ENCODE assay signal across 31 mouse cellular contexts in the genomic region with DNA sequence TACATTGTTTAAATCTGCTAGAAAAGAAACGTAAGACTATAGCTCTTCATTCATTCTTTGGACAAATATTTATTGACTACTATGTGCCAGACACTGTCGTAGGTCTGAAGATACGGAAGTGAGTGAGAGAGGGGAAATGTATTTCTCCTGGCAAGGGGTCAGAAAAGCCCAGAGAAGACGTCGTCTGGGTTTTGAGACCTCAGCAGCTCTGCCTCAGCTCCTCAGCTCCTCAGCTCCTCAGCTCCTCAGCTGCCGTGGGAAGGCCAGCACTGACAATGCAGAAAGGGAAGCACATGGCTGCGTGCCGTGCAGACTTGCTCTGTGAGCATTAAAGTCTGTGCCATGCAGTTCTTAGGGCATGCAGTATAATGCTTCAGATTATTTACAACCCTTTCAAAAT. TPM values are rescaled to one million over a fixed set of nuclear protein-coding genes. Genes with fewer than 3 reads are reported as not detected.
DNase-seq lines count a peak whose midpoint lies in the region; ATAC-seq and TF ChIP-seq lines count a peak whose summit lies in the region.
"Had no signal": no experiment of that assay in that cellular context is flagged by ENCODE, and none has a peak within 500 bp of the region (broad histone marks: within the 10 kb centered on the region; RNA-seq: fewer than 3 reads in every experiment).

No protein-coding gene starts in this region.

- no peak overlapping the region for H3K9ac ChIP-seq in lung, embryonic 14.5 days
- H3K9ac ChIP-seq: embryonic facial prominence, embryonic 12.5 days; embryonic facial prominence, embryonic 15.5 days; forebrain, postnatal 0 days; hindbrain, embryonic 13.5 days had no signal

- H3K27me3 ChIP-seq in lung, embryonic 14.5 days (ENCODE audit: insufficient read depth, low read length) = no peaks in the 10 kb centered on the region
- H3K27me3 ChIP-seq: embryonic facial prominence, embryonic 12.5 days; embryonic facial prominence, embryonic 15.5 days; hindbrain, embryonic 13.5 days; Patski had no signal

- no peaks in the 10 kb centered on the region for H3K36me3 ChIP-seq in lung, embryonic 14.5 days (ENCODE audit: insufficient read depth)
- H3K36me3 ChIP-seq: embryonic facial prominence, embryonic 12.5 days; embryonic facial prominence, embryonic 15.5 days had no signal

- 34% methylated on average over 8 of the region's 8 CpGs for WGBS in lung, embryonic 14.5 days

- no peak overlapping the region for H3K27ac ChIP-seq in lung, embryonic 14.5 days (ENCODE audit: low read depth)
- H3K27ac ChIP-seq: embryonic facial prominence, embryonic 12.5 days; embryonic facial prominence, embryonic 15.5 days; hindbrain, embryonic 10.5 days; hindbrain, embryonic 13.5 days had no signal

- DNase-seq in heart, adult 11 months = peak; percentile 83
- no peak for DNase-seq in heart, adult 8-10 months (ENCODE audit: low spot score)
- peak; percentile 29 for DNase-seq in lung, embryonic 14.5 days
- no peak for DNase-seq in lung, postnatal 10 days
- no peak for DNase-seq in right cerebral cortex, postnatal 36 days (ENCODE audit: low spot score in 2 of 2)
- no peak for DNase-seq in kidney, postnatal 4 days
- DNase-seq: adrenal gland, postnatal 10 days; adrenal gland, postnatal 36 days; cerebellum, adult 18-20 months; cerebellum, adult 9-10 months; cerebellum, postnatal 14 days; forebrain, postnatal 0 days; gastrocnemius, postnatal 25 days had no signal

- TF ChIP-seq CTCF in lung, embryonic 14.5 days (IDR thresholded peaks at IDR 0.05; ENCODE audit: low read depth) = no peak

- no peak overlapping the region for H3K4me3 ChIP-seq in lung, embryonic 14.5 days (ENCODE audit: low read depth, low read length)
- H3K4me3 ChIP-seq: embryonic facial prominence, embryonic 12.5 days; embryonic facial prominence, embryonic 15.5 days; hindbrain, embryonic 10.5 days; hindbrain, embryonic 13.5 days had no signal

- no peaks in the 10 kb centered on the region for H3K4me1 ChIP-seq in lung, embryonic 14.5 days (ENCODE audit: insufficient read depth)
- H3K4me1 ChIP-seq: embryonic facial prominence, embryonic 12.5 days; embryonic facial prominence, embryonic 15.5 days; hindbrain, embryonic 10.5 days; hindbrain, embryonic 13.5 days had no signal

- no peak for ATAC-seq in lung, embryonic 14.5 days (ENCODE audit: insufficient read depth)
- ATAC-seq in granulocyte monocyte progenitor cell, adult 5-6 weeks (replicated peaks; ENCODE audit: poor library complexity, severe bottlenecking) = peak; percentile 76
- ATAC-seq: forebrain, embryonic 14.5 days; forebrain, postnatal 0 days; hindbrain, embryonic 16.5 days; Patski had no signal

- no peak overlapping the region for H3K4me2 ChIP-seq in lung, embryonic 14.5 days
- H3K4me2 ChIP-seq: embryonic facial prominence, embryonic 12.5 days; embryonic facial prominence, embryonic 15.5 days; heart, embryonic 11.5 days; hindbrain, embryonic 13.5 days had no signal

- peaks cover 5% of the 10 kb centered on the region; the same call in 1 of the 2 replicates for H3K9me3 ChIP-seq in lung, embryonic 14.5 days (ENCODE audit: low read depth, low read length)
- H3K9me3 ChIP-seq: embryonic facial prominence, embryonic 12.5 days; embryonic facial prominence, embryonic 15.5 days had no signal

RNA-seq across cellular contexts. Expression of gene Fbxl21, which starts 7.4 kb away (rescaled TPM):
- 1 to 10 TPM; 1.0 to 1.1 (median 1.0) TPM for total RNA-seq in heart, adult 8-10 months (2022)
- polyA plus RNA-seq in lung, embryonic 14.5 days (2014; fragmentation: Nextera tagmentation; extraction: Ambion mirVana) = 1.7 and 2.2 TPM in 2 replicates
- total RNA-seq in granulocyte monocyte progenitor cell, adult 5-6 weeks (2014; fragmentation: Nextera tagmentation) = 1.3 TPM in 1 of 2 replicates, not detected in the other
- 0.22 and 0.57 TPM in 2 replicates for total RNA-seq in granulocyte monocyte progenitor cell, adult 5-6 weeks (2017)

RNA-seq across cellular contexts. Expression of gene Lect2, which starts 18.6 kb away (rescaled TPM):
- total RNA-seq in heart, adult 8-10 months (2022) = not detected
- polyA plus RNA-seq in lung, embryonic 14.5 days (2014; fragmentation: Nextera tagmentation; extraction: Ambion mirVana) = not detected in 2 replicates
- not detected in 2 replicates for total RNA-seq in granulocyte monocyte progenitor cell, adult 5-6 weeks (2014; fragmentation: Nextera tagmentation)
- total RNA-seq in granulocyte monocyte progenitor cell, adult 5-6 weeks (2017) = not detected in 2 replicates
- total RNA-seq: adrenal gland, adult 18-20 months; adrenal gland, postnatal 36 days; ES-E14; forebrain, postnatal 0 days; gastrocnemius, adult 8-10 months; gastrocnemius, postnatal 25 days; heart, postnatal 25 days had no signal
- polyA plus RNA-seq: embryonic facial prominence, embryonic 12.5 days; embryonic facial prominence, embryonic 15.5 days; forebrain, embryonic 11.5 days; forebrain, embryonic 14.5 days; forebrain, postnatal 0 days; frontal cortex, adult 2 months; gonadal fat pad, adult 2 months; heart, embryonic 14.5 days; heart, postnatal 0 days; hindbrain, embryonic 10.5 days; hindbrain, embryonic 13.5 days; hindbrain, embryonic 16.5 days; Patski had no signal

RNA-seq across cellular contexts. Expression of gene Il9, which starts 47.6 kb away (rescaled TPM):
- total RNA-seq in heart, adult 8-10 months (2022) = not detected
- not detected in 2 replicates for polyA plus RNA-seq in lung, embryonic 14.5 days (2014; fragmentation: Nextera tagmentation; extraction: Ambion mirVana)
- not detected in 2 replicates for total RNA-seq in granulocyte monocyte progenitor cell, adult 5-6 weeks (2014; fragmentation: Nextera tagmentation)
- total RNA-seq in granulocyte monocyte progenitor cell, adult 5-6 weeks (2017) = not detected in 2 replicates
- total RNA-seq: adrenal gland, adult 18-20 months; adrenal gland, postnatal 10 days; adrenal gland, postnatal 36 days; ES-E14; forebrain, postnatal 0 days; gastrocnemius, adult 8-10 months; gastrocnemius, postnatal 25 days; heart, postnatal 25 days had no signal
- polyA plus RNA-seq: embryonic facial prominence, embryonic 12.5 days; embryonic facial prominence, embryonic 15.5 days; forebrain, embryonic 11.5 days; forebrain, embryonic 14.5 days; forebrain, postnatal 0 days; frontal cortex, adult 2 months; gonadal fat pad, adult 2 months; heart, embryonic 11.5 days; heart, embryonic 14.5 days; heart, postnatal 0 days; hindbrain, embryonic 10.5 days; hindbrain, embryonic 13.5 days; hindbrain, embryonic 16.5 days; Patski had no signal

Comparison
In these comparisons a context has a peak if more than half of its experiments do, and no peak if none do; other contexts are left out.
1. DNase-seq: peak in heart, adult 11 months (single experiment) and lung, embryonic 14.5 days (single experiment); none in heart, adult 8-10 months (single experiment), lung, postnatal 10 days (single experiment), right cerebral cortex, postnatal 36 days (0 of 2) and kidney, postnatal 4 days (0 of 2).